8 mouse cellular contexts compared by ENCODE assay signal in the genomic region with DNA sequence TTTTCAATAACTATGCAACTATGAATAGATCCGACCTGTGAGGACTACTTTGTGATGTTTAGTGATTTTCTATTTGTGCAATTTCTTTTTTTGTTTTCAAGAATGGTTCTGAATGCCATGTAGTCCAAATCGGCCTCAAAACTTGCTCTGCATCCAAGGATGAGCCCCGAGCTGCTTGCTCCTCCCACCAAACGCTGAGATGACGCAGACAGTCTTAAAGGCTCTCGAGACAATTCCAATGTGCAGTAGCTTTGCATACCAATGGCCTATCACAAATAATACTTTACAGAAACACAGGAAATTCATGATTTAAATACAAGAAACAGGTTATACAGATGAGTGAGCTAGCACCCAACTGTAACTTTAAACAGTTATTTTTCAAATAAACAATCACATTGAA. TPM values are rescaled to one million over a fixed set of nuclear protein-coding genes. Genes with fewer than 3 reads are reported as not detected.
DNase-seq lines count a peak whose midpoint lies in the region; ATAC-seq and TF ChIP-seq lines count a peak whose summit lies in the region.

No protein-coding gene starts in this region.

- H3K4me2 ChIP-seq in CH12.LX (ENCODE audit: insufficient read depth, low read depth, poor library complexity, severe bottlenecking) = peak overlapping the region; percentile 77; the same call in 1 of the 2 replicates
- H3K4me2 ChIP-seq in liver, embryonic 11.5 days = peak overlapping the region; percentile 83

- peaks cover 36 to 59% of the 10 kb centered on the region in 2 experiments for H3K36me3 ChIP-seq in CH12.LX (replicated peaks in 1 of 2; ENCODE audit: control insufficient read depth in 1 of 2, insufficient read depth in 1 of 2, low read length in 1 of 2)
- peaks cover 64% of the 10 kb centered on the region for H3K36me3 ChIP-seq in forebrain, embryonic 10.5 days (replicated peaks)
- peaks cover 24% of the 10 kb centered on the region for H3K36me3 ChIP-seq in liver, embryonic 11.5 days (ENCODE audit: control insufficient read depth, insufficient read depth, low read length)

- no peaks in the 10 kb centered on the region for H3K4me1 ChIP-seq in cerebellum, adult 2 months (ENCODE audit: control insufficient read depth, insufficient read depth, low read length)
- peaks cover 2 to 31% of the 10 kb centered on the region in 2 experiments; a peak in 3 of 4 replicates for H3K4me1 ChIP-seq in CH12.LX (ENCODE audit: control insufficient read depth in 1 of 2, insufficient read depth in 2 of 2)
- H3K4me1 ChIP-seq in forebrain, embryonic 10.5 days = peaks cover 31% of the 10 kb centered on the region
- peaks cover 12% of the 10 kb centered on the region for H3K4me1 ChIP-seq in liver, embryonic 11.5 days (replicated peaks; ENCODE audit: control insufficient read depth, insufficient read depth, low read length)

- peaks cover 59% of the 10 kb centered on the region for H3K79me2 ChIP-seq in CH12.LX (replicated peaks; ENCODE audit: control insufficient read depth, extremely low read depth, insufficient read depth, poor library complexity, severe bottlenecking)

- no peak for TF ChIP-seq EP300 in CH12.LX (IDR thresholded peaks at IDR 0.05; ENCODE audit: low read length)

- TF ChIP-seq RAD21 in CH12.LX (IDR thresholded peaks at IDR 0.05; ENCODE audit: low read depth, low read length) = no peak

- TF ChIP-seq CTCF in cerebellum, adult 2 months (IDR thresholded peaks at IDR 0.05; ENCODE audit: borderline replicate concordance, insufficient read depth, low read depth, low read length) = no peak
- no peak for TF ChIP-seq CTCF in CH12.LX (conservative IDR thresholded peaks at IDR 0.05 in 1 of 2, IDR thresholded peaks at IDR 0.05 in 1 of 2; ENCODE audit: low read depth in 2 of 2, low read length in 2 of 2)

- H3K27me3 ChIP-seq in cerebellum, adult 2 months (ENCODE audit: control insufficient read depth, insufficient read depth, low read length) = no peaks in the 10 kb centered on the region
- no peaks in the 10 kb centered on the region for H3K27me3 ChIP-seq in CH12.LX (replicated peaks)
- no peaks in the 10 kb centered on the region for H3K27me3 ChIP-seq in forebrain, embryonic 10.5 days (ENCODE audit: poor library complexity, severe bottlenecking)
- no peaks in the 10 kb centered on the region for H3K27me3 ChIP-seq in liver, embryonic 11.5 days (replicated peaks; ENCODE audit: control insufficient read depth, insufficient read depth, low read length)

- no peak for ATAC-seq in liver, embryonic 11.5 days (replicated peaks; ENCODE audit: low FRiP score)

- WGBS in cerebellum, adult 2 months = 15% methylated on average over 6 of the region's 6 CpGs
- WGBS in forebrain, embryonic 10.5 days = 79% methylated on average over 6 of the region's 6 CpGs
- 53% methylated on average over 6 of the region's 6 CpGs for WGBS in liver, embryonic 11.5 days

- H3K27ac ChIP-seq in cerebellum, adult 2 months (ENCODE audit: insufficient read depth, low read length) = no peak overlapping the region
- H3K27ac ChIP-seq in CH12.LX (ENCODE audit: insufficient read depth, low read depth) = no peak overlapping the region
- no peak overlapping the region for H3K27ac ChIP-seq in forebrain, embryonic 10.5 days
- H3K27ac ChIP-seq in liver, embryonic 11.5 days (ENCODE audit: low read depth, low read length) = no peak overlapping the region

- in situ Hi-C loops in CH12.LX (cut with MboI; ENCODE audit: low pct_ligation_motif_present, low pct_unique_long_range_greater_than_20kb, low sequenced_read_pairs) = loop anchor here (5.0 kb wide), 1 partner anchor 36 kb away; no protein-coding TSS in a partner anchor

- DNase-seq in cerebellum, adult 2 months = no peak
- no peak for DNase-seq in cerebellum, adult 9-11 months
- DNase-seq in CH12.LX (ENCODE audit: extremely low read depth) = peak; percentile 61
- DNase-seq in forebrain, embryonic 10.5 days (ENCODE audit: extremely low spot score, low spot score) = no peak
- DNase-seq in liver, embryonic 11.5 days (ENCODE audit: low spot score) = no peak
- DNase-seq in urinary bladder, postnatal 4 days (ENCODE audit: low spot score in 2 of 2) = no peak
- no peak for DNase-seq in embryo, embryonic 9.5 days (ENCODE audit: extremely low spot score)
- no peak for DNase-seq in embryo, embryonic 10.5 days (ENCODE audit: low spot score)

- TF ChIP-seq POLR2A in cerebellum, adult 2 months (IDR thresholded peaks at IDR 0.05; ENCODE audit: borderline replicate concordance, insufficient read depth, low read length) = no peak
- TF ChIP-seq POLR2A in CH12.LX (IDR thresholded peaks at IDR 0.05; ENCODE audit: low read depth, low read length) = no peak

- H3K4me3 ChIP-seq in cerebellum, adult 2 months (replicated peaks; ENCODE audit: insufficient read depth, low read depth, low read length) = peak overlapping the region; percentile 15
- peak overlapping the region in 2 of 3 experiments; percentile 72 to 92 for H3K4me3 ChIP-seq in CH12.LX (replicated peaks in 1 of 3; ENCODE audit: low read depth in 2 of 3, low read length in 2 of 3, poor library complexity in 1 of 3)
- peak overlapping the region; percentile 78 for H3K4me3 ChIP-seq in forebrain, embryonic 10.5 days
- H3K4me3 ChIP-seq in liver, embryonic 11.5 days (ENCODE audit: low read depth, low read length) = peak overlapping the region; percentile 91

- dilution Hi-C loops in CH12.LX (cut with MboI; ENCODE audit: extremely low pct_ligation_motif_present, extremely low pct_unique_long_range_greater_than_20kb, low sequenced_read_pairs) = no loop called here

- peak overlapping the region; percentile 85; the same call in 1 of the 2 replicates for H3K9ac ChIP-seq in CH12.LX (ENCODE audit: insufficient read depth, low read depth)
- peak overlapping the region; percentile 25; the same call in 1 of the 2 replicates for H3K9ac ChIP-seq in liver, embryonic 11.5 days (ENCODE audit: low read depth, low read length)

- no peaks in the 10 kb centered on the region for H3K9me3 ChIP-seq in CH12.LX (replicated peaks; ENCODE audit: low read length)
- no peaks in the 10 kb centered on the region for H3K9me3 ChIP-seq in forebrain, embryonic 10.5 days
- H3K9me3 ChIP-seq in liver, embryonic 11.5 days (ENCODE audit: control insufficient read depth, low read length) = no peaks in the 10 kb centered on the region

TF ChIP-seq in CH12.LX, 34 proteins besides CTCF, POLR2A, EP300 and RAD21 (continues in another document):
- TF ChIP-seq PAX5 (IDR thresholded peaks at IDR 0.05; ENCODE audit: low read length) = no peak
- no peak for TF ChIP-seq IRF4 (IDR thresholded peaks at IDR 0.05; ENCODE audit: low read depth, low read length)
- TF ChIP-seq CHD1 (IDR thresholded peaks at IDR 0.05; ENCODE audit: low read depth, low read length) = no peak
- TF ChIP-seq TCF12 (IDR thresholded peaks at IDR 0.05; ENCODE audit: low read depth, low read length) = no peak
- TF ChIP-seq MAZ (IDR thresholded peaks at IDR 0.05; ENCODE audit: low read depth, low read length) = no peak
- TF ChIP-seq NELFE (IDR thresholded peaks at IDR 0.05; ENCODE audit: low read depth, low read length) = no peak
- TF ChIP-seq E2F4 (IDR thresholded peaks at IDR 0.05; ENCODE audit: insufficient replicate concordance, low read depth, low read length) = no peak
- TF ChIP-seq ZKSCAN1 (IDR thresholded peaks at IDR 0.05; ENCODE audit: borderline replicate concordance, low read depth, low read length) = no peak
- no peak for TF ChIP-seq UBTF (IDR thresholded peaks at IDR 0.05; ENCODE audit: low read depth, low read length)
- 0 out of 2 replicates have a peak, but pooled peaks have one; percentile 16 for TF ChIP-seq MYC (IDR thresholded peaks at IDR 0.05; ENCODE audit: low read depth, low read length)
- no peak for TF ChIP-seq SMC3 (IDR thresholded peaks at IDR 0.05; ENCODE audit: low read depth, low read length)
- no peak; the same call in 1 of the 2 replicates for TF ChIP-seq SIN3A (IDR thresholded peaks at IDR 0.05; ENCODE audit: low read length)

RNA-seq across cellular contexts. Expression of a gene that starts 1.3 kb away (rescaled TPM):
- 5.8 and 6.7 TPM in 2 replicates for polyA plus RNA-seq in cerebellum, adult 2 months (2012; rRNA removed)
- total RNA-seq in CH12.LX (2012; rRNA removed) (36.0 and 39.3 TPM in 2 replicates), CH12.LX (2014; rRNA removed) (40.4 and 40.8 TPM in 2 replicates)
- 20.3 and 23.1 TPM in 2 replicates for polyA plus RNA-seq in CH12.LX (2012; ENCODE audit: insufficient read length, low read depth)
- 14.5 and 14.6 TPM in 2 replicates for polyA plus RNA-seq in forebrain, embryonic 10.5 days (2016; fragmentation: Nextera tagmentation; extraction: Ambion mirVana)
- 20.9 and 22.3 TPM in 2 replicates for polyA plus RNA-seq in liver, embryonic 11.5 days (2014; fragmentation: Nextera tagmentation; extraction: Ambion mirVana)

RNA-seq across cellular contexts. Expression of a gene that starts 1.4 kb away (rescaled TPM):
- polyA plus RNA-seq in cerebellum, adult 2 months (2012; rRNA removed) = 39.1 and 40.7 TPM in 2 replicates
- 44.7 and 53.7 TPM in 2 replicates for total RNA-seq in CH12.LX (2012; rRNA removed)
- total RNA-seq in CH12.LX (2014; rRNA removed) = 56.3 and 56.5 TPM in 2 replicates
- 53.3 and 55.1 TPM in 2 replicates for polyA plus RNA-seq in CH12.LX (2012; ENCODE audit: insufficient read length, low read depth)
- polyA plus RNA-seq in forebrain, embryonic 10.5 days (2016; fragmentation: Nextera tagmentation; extraction: Ambion mirVana) = 79.7 and 80.4 TPM in 2 replicates
- 56.4 and 62.8 TPM in 2 replicates for polyA plus RNA-seq in liver, embryonic 11.5 days (2014; fragmentation: Nextera tagmentation; extraction: Ambion mirVana)

RNA-seq across cellular contexts. Expression of a gene that starts 40.3 kb away (rescaled TPM):
- 194 and 205 TPM in 2 replicates for polyA plus RNA-seq in cerebellum, adult 2 months (2012; rRNA removed)
- total RNA-seq in CH12.LX (2012; rRNA removed) (40.9 and 104 TPM in 2 replicates), CH12.LX (2014; rRNA removed) (14.9 and 17.4 TPM in 2 replicates)
- polyA plus RNA-seq in CH12.LX (2012; ENCODE audit: insufficient read length, low read depth) = 20.8 and 23.8 TPM in 2 replicates
- polyA plus RNA-seq in forebrain, embryonic 10.5 days (2016; fragmentation: Nextera tagmentation; extraction: Ambion mirVana) = 29.8 and 30.0 TPM in 2 replicates
- polyA plus RNA-seq in liver, embryonic 11.5 days (2014; fragmentation: Nextera tagmentation; extraction: Ambion mirVana) = 26.1 and 31.1 TPM in 2 replicates

RNA-seq across cellular contexts. Expression of a gene that starts 46.7 kb away (rescaled TPM):
- 62.5 and 65.2 TPM in 2 replicates for polyA plus RNA-seq in cerebellum, adult 2 months (2012; rRNA removed)
- 361 and 433 TPM in 2 replicates for total RNA-seq in CH12.LX (2012; rRNA removed)
- total RNA-seq in CH12.LX (2014; rRNA removed) = 350 and 356 TPM in 2 replicates
- polyA plus RNA-seq in CH12.LX (2012; ENCODE audit: insufficient read length, low read depth) = 367 and 386 TPM in 2 replicates
- polyA plus RNA-seq in forebrain, embryonic 10.5 days (2016; fragmentation: Nextera tagmentation; extraction: Ambion mirVana) = 140 and 143 TPM in 2 replicates
- polyA plus RNA-seq in liver, embryonic 11.5 days (2014; fragmentation: Nextera tagmentation; extraction: Ambion mirVana) = 89.3 and 90.4 TPM in 2 replicates

RNA-seq across cellular contexts. Expression of a gene that starts 46.7 kb away (rescaled TPM):
- 111 and 117 TPM in 2 replicates for polyA plus RNA-seq in cerebellum, adult 2 months (2012; rRNA removed)
- total RNA-seq in CH12.LX (2012; rRNA removed) = 24.8 and 32.5 TPM in 2 replicates
- total RNA-seq in CH12.LX (2014; rRNA removed) = 9.0 and 15.8 TPM in 2 replicates
- 45.4 and 52.6 TPM in 2 replicates for polyA plus RNA-seq in CH12.LX (2012; ENCODE audit: insufficient read length, low read depth)
- 68.3 and 72.5 TPM in 2 replicates for polyA plus RNA-seq in forebrain, embryonic 10.5 days (2016; fragmentation: Nextera tagmentation; extraction: Ambion mirVana)
- 65.6 and 76.7 TPM in 2 replicates for polyA plus RNA-seq in liver, embryonic 11.5 days (2014; fragmentation: Nextera tagmentation; extraction: Ambion mirVana)

Comparison
In these comparisons a context has a peak if more than half of its experiments do, and no peak if none do; other contexts are left out.
1. H3K4me3 ChIP-seq: peak in every context shown above with its lines; median percentile 91 in liver, embryonic 11.5 days; 82 in CH12.LX; 78 in forebrain, embryonic 10.5 days; 15 in cerebellum, adult 2 months.